Mouse (Mus musculus): ENCODE results near the gene Itgb7.
A peak's percentile ranks its signal among the peaks of the same experiment; 100 is the strongest.
"Not testable (repeated sequence)": the region's sequence is repeated elsewhere in the genome, so short reads cannot be mapped to it uniquely, and the experiment has no call there.

Itgb7 gene

DNA sequence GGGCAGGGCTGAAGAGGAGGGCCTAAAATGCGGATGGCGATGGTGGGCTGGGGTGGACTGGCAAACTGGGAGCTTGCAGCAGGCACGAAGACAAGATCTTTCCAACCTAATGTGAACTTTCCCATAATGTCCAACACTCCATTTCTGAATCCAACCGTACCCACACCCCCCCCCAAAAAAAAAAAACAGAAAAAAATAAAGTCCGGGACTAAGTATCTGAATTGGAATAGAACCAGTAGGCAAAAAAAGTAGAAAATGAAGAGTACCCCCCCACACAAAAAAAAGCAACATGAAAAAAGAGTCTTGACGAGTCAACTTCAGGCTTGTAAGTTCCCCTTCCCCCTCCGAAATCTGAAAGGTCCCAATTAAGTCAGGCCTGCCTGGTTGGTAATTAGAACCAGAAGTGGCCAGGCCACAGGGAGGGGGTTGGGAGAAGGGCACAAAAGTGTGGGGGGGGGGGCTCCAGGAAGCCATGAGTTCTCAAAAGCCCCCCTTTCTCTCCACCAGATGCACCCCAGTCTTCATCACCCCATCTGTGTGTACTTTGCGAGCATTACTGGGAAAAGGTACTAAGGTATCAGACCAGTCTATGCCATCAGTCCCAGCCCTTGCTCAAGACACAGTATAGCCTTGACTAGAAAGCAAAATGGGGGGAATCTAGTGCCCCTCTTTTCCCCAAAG is 16.5 kb upstream of the Itgb7 start:
- DNase-seq: peak; percentile 33

DNA sequence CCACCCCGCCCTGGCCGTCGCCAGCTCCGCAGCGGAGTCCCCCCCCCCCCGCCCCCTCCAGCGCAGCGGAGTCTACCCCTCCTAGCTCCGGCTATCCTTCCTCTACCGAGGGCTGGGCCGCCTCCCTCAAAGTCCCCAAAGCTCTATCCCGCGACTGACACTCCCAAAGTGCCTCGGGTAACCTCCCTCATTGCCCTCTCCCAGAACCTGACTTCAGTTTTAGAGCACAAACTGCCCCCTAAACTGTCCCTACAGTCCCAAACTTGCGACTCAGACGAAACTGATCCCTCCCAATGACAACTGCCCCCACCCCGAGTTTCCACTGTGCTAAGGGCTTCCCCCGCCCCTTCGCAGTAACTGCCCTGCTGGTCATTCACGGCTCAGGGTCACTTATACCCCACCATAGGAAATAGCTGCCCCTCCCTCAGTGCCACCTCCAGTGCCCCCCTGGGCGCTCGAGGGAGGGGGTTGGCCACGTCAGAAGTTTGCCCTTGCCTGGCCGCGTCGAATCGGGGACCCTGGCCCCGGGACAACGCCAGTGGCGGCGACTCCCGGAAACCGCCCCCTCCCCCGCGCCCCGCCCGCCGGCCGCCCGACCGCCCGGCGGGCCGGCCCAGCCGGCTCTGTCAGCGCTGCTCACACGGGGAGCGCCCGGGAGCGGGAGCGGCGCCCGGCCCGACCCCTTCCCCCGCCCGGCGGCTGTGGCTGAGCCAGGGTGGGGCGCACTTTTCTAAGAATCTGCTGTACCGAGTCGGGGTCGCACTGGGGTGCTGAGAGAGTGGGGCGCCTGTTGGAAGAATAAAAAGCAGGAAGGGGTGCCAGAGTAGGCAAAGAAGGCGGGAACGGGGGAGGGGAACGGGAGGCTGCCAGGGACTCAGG is 15.7 kb upstream of the Itgb7 start:
- peak; percentile 78 for DNase-seq

DNA sequence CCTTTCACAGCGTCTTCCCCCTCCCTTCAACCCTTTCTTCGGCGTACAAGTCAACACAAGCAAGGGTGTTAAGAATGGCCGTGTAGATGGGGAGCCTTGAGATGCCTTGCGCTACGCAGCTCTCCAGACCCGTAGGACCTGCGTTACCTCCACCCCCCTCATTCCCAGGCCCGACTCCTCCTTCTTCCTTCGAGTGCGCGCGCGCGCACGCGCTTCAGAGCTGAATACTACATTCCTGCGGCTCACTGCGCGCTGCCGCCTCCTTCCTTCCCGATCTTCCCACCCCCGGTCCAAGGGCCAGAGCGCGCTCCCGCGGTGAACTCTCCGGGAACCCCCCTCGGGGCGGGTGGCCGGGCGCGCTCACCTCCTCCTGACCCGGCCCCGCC is 15.1 kb upstream of the Itgb7 start:
- peak; percentile 95 for DNase-seq

DNA sequence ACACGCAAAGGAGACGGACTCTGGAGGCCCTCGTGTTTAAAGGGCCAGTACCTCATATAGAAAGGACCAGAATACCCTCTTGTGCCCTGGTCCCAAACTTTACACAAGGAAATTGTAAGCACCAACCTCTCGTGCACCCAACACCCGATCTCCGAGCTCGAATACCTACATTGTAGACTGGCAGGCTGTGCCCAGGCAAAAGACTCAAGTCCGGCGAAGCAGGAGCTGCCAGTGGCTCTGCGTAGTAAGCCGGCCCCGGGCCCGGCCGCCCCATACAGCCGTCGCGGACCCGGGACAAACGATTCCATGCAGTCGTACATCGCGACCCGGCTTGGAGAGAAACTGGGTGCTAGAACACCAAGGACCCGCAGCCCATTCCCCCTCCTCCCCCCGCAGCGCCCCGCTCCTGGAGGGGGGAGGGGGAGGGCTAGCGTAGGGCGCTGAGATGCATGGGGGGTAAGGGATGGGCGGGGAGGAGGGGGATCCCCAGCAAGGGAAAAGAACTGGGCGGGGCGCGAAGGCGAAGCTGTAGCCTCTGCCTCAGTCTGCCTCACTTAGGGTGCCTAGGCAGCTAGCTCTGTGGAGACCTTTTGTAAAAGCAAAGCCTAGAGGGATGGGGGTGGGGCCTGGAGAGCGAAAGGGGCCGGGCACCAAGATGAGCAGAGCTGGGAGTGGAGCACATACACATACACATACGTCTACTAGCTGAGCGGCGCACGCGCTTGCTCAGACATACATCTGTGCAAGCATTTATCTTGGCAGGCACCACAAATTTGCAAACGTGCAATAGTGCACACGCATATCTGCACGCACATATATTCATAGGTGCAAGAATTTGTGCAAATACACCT is 14.4 kb upstream of the Itgb7 start:
- DNase-seq: peak; percentile 88

DNA sequence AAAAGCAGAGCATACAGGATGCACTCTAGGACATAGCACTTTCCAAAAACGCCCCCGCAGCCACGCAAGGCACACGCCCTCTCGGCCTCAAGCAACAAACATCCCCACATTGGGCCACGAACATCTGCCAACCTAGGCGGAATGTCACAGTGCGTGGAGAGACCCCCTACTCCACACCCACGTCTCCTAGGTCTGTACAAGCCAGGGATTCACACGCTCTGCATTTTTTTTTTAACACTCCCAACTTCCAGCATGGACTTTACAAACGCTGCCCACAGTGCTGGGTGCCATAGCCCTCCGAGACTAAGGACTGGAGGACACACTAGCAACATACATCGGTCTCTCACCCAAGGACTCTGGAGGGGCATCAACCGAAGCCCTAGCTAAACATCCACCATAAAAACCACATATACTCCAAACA is 13.7 kb upstream of the Itgb7 start:
- peak; percentile 59 for DNase-seq

DNA sequence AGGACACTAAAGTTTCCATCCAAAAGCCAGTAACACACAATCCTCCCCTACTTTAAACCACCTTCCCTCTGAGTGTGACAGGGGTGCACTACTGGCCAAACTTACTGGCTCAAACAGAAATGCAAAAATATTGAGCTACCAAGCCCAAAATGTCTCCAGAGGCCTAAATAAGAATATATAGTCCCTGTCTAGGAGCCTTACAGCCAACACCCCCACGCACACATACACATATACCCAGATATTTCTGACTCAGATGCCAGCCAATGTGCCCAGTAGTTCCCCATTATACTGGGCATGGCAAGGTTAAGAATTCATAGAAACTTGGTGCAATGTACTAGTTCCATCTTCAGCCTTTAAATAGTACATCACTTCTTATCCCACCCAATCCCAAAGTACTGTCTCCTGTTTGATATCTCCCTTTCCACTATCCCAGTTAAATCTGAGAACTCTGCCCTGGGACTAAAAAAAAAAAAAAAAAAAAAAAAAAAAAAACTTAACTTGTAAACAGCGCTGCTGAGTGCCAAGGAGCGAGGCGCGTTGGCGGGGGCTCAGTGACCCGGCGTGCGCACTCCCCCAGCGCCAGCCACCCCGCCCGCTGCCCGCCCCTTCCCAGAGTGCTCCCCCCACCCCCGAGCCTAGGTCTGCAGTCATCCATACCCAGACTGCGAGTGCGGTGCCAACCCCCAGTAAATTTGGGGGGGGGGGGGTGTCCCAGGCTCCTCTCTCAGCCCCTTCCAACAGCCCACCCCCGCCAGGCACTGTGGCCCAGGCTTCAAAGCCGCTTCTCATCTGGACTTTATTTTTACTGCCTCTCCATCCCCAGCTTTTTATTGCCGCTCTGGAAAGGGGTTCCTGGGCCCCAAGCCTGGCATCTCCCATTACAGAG is 12.8 kb upstream of the Itgb7 start:
- no peak for DNase-seq

DNA sequence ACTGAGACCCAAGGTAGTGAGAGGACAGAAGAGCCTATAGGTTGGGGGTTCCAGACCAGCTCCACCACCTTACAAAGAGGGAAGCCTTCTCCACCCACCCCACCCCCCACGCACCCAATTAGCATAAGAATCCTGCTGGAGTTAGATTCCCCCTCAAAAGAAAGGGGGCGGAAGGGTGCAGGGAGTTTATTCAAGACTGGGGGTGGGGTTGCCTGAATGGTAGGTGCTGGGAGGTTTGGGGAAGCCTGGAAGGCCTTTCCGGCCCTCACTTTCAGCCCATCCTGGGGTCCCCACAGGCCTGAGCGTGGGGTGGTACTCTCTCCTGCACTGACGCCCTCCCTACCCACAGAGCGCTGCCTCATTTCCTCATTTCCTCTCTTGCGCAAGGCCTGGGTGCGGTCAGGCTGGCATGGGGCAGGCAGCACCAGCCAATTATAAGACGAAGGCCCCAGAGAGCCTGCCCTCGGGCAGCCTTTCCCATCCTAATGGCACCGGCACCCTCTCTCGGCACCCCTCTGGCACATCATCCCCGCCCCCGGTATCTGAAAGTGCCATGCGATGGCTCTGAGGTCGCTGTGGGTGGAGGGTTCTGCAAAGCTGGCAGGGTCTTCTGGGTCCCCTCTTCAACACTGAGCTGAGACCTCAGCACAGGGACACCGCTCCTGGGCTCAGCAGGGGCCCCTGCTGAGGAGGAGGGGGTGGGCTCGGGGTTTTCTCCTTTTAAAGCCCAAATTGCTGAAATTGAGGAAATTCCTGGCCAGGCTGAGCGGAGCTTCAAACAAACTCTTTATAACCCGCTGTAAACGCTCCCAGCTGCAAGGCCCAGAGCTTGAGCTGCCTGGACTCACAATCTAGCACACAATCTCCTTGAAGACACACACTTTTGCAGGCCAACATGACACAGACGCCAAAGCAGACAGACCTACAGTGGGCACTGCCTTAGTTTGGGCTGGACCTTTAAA is 11.8 kb upstream of the Itgb7 start:
- DNase-seq: no peak

DNA sequence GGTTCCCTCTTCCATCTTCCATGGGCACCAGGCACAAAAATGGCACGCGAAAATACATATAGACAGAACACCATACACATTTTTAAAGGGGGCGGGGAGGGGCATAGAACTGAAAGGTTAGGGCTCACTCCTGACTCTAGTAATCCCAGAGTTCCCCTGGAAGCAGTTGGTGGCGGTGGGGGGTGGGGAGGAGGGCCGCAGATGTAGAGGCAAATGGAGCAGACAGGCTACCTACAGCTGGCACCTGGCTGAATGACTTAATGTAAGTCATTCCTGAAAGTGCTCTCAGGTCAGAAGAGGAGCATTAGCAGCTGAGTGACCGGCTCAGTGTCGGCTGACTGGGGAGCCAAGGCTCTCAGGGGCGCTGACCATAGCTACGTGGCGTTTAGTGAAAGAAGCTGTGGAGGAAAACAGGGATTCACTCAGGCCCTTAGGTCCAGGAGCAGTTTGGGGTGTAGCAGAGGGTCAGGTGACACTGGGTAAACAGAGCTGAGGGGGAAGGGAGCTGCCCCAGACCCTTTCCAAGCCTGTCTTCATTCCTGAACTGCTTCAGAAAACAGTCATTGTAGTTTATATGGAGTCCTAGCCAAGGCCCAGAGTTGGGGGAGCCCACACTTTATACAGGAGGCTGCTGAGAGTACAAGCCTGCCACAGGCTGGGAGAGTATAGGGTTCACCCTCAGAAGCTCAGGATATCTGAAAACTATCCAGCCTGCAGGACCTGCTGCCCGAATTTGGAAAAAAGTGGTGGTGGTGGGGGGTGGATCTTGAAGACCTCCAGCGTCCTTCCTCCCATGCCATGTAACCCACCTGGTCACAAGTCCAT is 10.9 kb upstream of the Itgb7 start:
- no peak for DNase-seq

DNA sequence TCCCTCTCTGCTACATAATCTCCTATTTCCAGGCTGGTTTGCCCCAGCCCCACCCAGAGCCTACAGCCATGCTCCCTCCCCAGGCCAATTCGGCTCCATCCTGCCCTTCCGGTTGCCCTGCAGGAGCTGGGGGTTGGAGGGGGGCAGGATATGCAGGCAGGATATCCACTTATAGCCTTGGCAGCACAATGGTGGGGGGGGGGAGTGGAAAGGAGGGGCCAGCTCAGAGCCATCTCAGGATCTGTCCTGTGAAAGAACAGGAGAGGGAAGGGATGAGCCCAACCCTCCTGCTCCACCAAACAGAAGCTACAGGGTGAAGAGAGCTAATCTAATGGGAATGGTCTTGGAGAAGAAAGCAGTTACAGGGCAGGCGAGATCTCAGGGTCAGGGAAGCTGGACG is 8.9 kb upstream of the Itgb7 start:
- no peak for DNase-seq

DNA sequence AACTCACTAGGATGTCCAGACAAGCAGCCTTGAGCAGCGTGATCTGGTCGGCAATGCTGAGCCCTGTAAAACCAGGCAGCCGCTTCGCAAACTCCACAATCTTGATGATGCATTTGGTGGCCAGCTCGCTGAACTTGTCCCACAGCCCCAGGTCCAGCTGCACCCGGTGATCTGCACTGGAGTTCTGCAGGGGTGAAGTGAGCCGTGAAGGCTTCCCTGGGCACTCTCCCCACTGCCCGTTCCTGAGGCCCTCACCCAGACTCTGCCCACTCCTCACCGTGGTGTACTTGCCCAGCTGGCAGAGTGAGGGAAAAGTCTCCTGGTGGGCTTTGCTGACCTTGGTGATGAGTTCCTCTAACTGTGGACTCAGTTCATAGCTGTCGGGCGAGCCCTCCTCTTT is 8.1 kb upstream of the Itgb7 start:
- no peak for DNase-seq

DNA sequence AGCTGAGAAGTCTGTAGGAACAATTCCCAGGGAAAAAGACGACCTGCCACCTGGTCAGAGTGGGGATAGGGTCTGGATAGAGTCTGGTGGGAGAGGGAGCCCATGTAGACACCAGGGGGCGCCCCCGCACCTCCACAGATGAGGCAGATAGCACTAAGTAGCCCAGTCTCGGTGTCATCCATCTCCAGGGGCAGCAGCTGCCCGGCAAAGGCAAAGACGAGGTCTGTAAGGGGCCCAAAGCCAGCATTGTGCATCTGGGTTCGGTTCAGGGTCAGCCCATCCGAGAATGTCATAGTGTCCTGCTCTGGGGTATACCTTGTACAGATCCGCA is 7.5 kb upstream of the Itgb7 start:
- peak; percentile 70 for DNase-seq

DNA sequence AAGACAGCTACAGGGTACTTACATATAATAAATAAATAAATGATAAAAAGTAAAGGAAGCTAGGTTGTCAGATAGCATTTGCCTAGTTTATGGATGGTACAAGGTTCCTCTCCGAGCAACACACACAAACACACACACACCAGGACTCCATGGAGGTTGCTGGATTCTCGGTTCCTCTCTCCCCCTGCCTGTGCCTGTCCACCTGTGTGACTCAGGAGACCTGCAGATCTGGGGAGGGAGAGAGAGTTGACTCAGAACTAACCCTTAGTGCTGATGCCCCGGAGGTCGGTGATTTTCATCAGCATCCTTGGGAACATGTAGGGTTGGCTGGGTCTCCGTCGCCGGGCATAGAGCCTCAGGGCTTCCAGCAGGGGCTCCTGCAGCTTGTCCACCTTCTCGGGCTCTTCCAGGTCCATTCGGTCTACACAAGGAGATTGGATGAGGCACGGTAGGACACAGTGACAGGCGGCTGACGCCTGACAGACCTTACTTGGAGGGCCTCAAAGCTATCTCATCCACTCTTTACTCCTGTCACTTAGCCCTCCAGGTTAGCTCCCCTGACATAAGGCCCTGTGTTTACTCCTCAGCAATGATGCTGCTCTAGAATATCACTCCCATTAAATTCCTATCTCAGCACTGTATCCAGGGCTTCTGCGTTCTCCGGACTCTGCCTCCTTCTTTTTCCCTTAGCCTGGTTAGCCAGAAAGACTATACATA is 7.0 kb upstream of the Itgb7 start:
- DNase-seq: no peak

DNA sequence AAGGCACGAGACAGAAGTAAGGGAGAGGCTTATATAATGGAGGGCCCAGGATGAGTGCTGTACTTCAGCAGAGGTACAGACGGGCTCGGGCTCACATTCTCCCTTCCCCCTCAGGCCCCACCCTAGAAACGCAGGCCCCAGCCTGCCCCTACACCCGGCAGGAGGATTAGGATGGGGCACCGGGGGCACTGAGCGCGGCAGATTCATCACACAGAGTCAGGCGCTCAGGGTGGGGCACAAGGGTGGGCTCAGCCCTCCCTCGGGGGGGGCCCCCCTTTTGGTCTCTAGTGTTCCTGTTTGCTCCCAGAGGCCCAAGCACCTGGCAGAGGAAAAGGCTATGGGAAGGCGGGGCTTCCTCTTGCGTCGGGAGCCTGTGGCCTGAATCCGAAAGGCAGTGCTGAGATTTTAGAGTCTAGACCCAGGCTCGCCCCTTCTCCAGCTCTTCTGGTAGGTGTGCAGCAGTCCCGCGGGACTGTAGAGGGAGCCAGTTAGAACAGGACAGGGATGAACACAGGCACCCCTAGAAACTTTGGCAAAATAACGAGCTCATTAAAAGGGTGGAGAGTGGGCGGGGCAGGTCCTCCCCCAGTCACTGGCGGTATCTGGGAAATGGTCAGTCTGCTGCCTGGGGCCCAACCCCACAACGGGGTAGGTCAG is 3.8 kb upstream of the Itgb7 start:
- DNase-seq: no peak

DNA sequence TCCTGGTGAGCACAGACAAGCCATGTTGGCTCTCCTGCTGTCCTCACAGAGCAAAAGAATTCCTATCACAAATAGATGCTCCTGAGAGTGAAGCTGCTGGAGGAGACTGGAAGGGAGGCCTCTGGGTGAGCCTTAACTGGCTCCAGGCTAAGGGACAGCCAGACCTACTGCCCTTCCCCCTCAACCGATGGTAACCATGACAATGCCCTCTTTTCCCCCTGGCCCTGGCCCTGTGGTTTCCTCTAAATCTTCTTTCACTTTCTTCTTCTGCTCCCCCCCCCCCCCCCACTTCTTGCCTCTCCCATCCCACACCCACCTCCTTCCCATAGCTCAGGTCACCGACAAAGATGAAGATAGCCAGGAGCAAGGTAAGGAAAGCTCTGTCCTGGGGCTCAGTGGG is 2.2 kb upstream of the Itgb7 start:
- DNase-seq: no peak

DNA sequence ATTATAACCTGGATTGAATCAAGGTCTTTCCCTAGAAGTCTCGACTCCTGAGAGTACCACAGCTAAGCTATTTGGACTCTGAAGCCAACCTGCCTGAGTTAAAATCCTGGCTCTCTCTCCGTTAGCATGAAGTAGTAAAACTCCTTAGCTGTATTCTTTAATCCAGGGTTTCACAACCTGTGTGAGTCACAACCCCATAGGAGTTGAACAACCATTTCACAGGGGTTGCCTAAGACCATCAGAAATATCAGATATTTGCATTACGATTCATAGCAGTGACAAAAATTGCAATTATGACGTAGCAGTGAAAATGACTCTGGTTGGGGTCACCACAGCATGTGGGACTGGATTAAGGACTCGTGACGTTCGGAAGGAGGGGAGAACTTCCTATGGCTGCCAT is 1.0 kb upstream of the Itgb7 start:
- DNase-seq: no peak

DNA sequence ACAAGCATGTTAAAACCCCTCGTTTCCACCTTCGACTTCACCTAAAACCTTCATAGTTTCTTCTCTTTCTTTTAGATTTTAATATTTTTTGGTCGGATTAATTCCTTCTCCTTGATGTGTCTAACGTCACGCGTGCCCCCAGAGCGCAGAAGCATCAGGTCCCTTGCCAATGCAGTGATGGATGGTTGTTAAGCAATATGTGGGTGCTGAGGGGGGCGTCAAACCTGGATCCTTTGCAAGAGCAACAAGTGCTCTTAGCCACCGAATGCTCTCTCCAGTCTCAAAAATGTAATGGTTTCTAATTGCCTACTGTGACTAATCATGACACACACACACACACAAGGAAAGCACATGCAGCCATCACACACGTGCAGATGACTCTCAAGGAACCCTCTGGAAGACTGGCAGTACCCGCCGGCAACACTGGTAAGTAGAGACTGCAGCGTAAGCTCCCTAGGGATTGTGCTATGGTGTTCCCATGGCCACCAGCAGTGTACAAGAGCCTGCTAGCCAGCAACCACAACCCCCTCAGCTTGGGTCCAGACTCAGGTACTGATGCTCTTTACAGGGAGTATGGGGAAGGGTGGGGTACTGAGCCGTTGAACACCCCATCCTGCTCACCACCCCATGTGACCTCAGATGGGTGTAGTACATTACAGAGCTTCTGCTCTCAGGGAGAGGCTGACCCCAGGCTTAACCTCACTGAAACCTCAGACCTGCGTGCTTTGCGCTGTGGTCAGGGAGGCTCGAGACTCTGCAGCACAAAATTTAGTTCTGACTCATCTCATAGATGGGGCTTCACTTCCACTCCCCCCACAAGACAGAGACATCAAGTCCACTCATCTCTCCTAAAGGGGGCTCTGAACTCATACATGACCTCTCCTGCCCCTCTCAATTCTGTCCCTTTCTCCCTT is 1.1 kb downstream of the Itgb7 start:
- DNase-seq: no peak

DNA sequence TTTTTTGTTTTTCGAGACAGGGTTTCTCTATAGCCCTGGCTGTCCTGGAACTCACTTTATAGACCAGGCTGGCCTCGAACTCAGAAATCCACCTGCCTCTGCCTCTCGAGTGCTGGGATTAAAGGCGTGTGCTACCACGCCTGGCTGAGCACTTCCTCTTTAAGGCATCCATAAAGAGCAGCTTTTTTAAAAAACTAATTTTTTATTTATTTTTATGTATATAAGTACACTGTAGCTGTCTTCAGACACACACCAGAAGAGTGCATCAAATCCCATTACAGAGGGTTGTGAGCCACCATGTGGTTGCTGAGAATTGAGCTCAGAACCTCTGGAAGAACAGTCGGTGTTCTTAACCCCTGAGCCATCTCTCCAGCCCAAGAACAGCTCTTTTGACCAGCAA is 6.1 kb downstream of the Itgb7 start:
- DNase-seq: not testable (repeated sequence)

DNA sequence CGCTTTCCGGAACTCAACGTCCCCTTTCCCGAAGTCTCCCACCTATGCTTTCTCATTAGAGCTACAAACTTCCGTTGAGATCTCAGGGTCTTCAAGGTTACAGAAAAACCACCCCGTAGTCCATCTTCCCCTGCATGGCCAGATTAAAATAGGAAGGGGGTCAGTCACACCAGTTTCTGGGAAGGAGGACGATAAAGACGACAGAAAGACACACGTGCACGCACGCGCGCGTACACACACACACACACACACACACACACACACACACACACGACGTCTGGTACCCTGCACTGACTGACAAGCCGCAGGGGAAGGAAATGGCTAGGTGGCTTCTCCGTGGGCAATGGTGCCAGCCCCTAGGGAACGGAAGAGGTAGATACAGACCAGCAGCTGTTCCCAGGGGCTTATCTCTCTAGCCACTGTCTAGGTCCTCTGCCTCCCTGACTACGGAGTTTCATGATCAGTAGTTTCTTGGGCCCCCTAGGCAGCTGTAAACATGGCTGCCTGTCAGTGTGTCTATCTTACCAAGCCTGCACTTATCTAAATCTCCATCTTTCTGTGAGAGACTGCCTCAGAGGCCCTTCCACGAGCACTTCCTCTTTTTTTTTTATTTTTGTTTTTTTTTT is 6.6 kb downstream of the Itgb7 start:
- DNase-seq: no peak
